Mouse (Mus musculus): ENCODE results near the gene Apln. TPM values are rescaled to one million over a fixed set of nuclear protein-coding genes. Genes with fewer than 3 reads are reported as not detected.

Apln gene
- 3.8 and 4.2 TPM in 2 replicates for polyA plus RNA-seq (2016; fragmentation: Nextera tagmentation; extraction: Ambion mirVana)

GRCm38 (mm10) chrX:48034144-48035113 is at the start of gene Apln:
Apln (minus strand) TSS chrX:48034853.
- peak; percentile 60 for DNase-seq (ENCODE audit: low spot score)
- Histone ChIP-seq H3K27ac (replicated peaks) (peak within 1 kb of the TSS; percentile 82), H3K27me3 (replicated peaks; ENCODE audit: low read depth, poor library complexity, severe bottlenecking) (peaks cover 80% of the 10 kb centered on the region)

GRCm38 (mm10) chrX:48082364-48082763 is 47.7 kb upstream of the Apln start:
- Histone ChIP-seq H3K4me3 (no peak overlapping the region), H3K9me3 (no peaks in the 10 kb centered on the region), H3K27me3 (replicated peaks; ENCODE audit: low read depth, poor library complexity, severe bottlenecking) (no peaks in the 10 kb centered on the region), H3K27ac (replicated peaks) (no peak overlapping the region), H3K4me1 (no peaks in the 10 kb centered on the region), H3K36me3 (replicated peaks) (no peaks in the 10 kb centered on the region)
- DNase-seq (ENCODE audit: low spot score) = no peak
- WGBS = 71% methylated on average over 5 of the region's 5 CpGs

More at GRCm38 (mm10) chrX:48034144-48035113, at the start of gene Apln:
- H3K36me3 ChIP-seq (replicated peaks) = no peaks in the 10 kb centered on the region
- no peaks in the 10 kb centered on the region for H3K9me3 ChIP-seq
- H3K4me1 ChIP-seq = 0 out of 2 replicates have a peak, but pooled peaks cover 7% of the 10 kb centered on the region
- H3K4me3 ChIP-seq = peak within 1 kb of the TSS; percentile 64
- WGBS = 24% methylated on average over 73 of the region's 73 CpGs

- no peak overlapping the region for H3K4me3 ChIP-seq
- no peak overlapping the region for H3K27ac ChIP-seq (replicated peaks)
- H3K36me3 ChIP-seq (replicated peaks) = no peaks in the 10 kb centered on the region
- H3K27me3 ChIP-seq (replicated peaks; ENCODE audit: low read depth, poor library complexity, severe bottlenecking) = peaks cover 22% of the 10 kb centered on the region
- no peak for DNase-seq (ENCODE audit: low spot score)
- H3K4me1 ChIP-seq = no peaks in the 10 kb centered on the region
- H3K9me3 ChIP-seq = no peaks in the 10 kb centered on the region
- 87% methylated on average over 4 of the region's 4 CpGs for WGBS
Measured at GRCm38 (mm10) chrX:48076806-48077425, 42.3 kb upstream of the Apln start.

- Histone ChIP-seq H3K4me1 (no peaks in the 10 kb centered on the region), H3K4me3 (no peak overlapping the region), H3K36me3 (replicated peaks) (no peaks in the 10 kb centered on the region), H3K9me3 (no peaks in the 10 kb centered on the region), H3K27me3 (replicated peaks; ENCODE audit: low read depth, poor library complexity, severe bottlenecking) (peaks cover 27% of the 10 kb centered on the region), H3K27ac (replicated peaks) (no peak overlapping the region)
- WGBS = 91% methylated on average over 3 of the region's 3 CpGs
- no peak for DNase-seq (ENCODE audit: low spot score)
Measured at GRCm38 (mm10) chrX:48074691-48075090, 40.0 kb upstream of the Apln start.

GRCm38 (mm10) chrX:48072401-48072800 is 37.7 kb upstream of the Apln start:
- no peak for DNase-seq (ENCODE audit: low spot score)
- Histone ChIP-seq H3K9me3 (no peaks in the 10 kb centered on the region), H3K4me1 (no peaks in the 10 kb centered on the region), H3K27ac (replicated peaks) (no peak overlapping the region), H3K36me3 (replicated peaks) (no peaks in the 10 kb centered on the region), H3K27me3 (replicated peaks; ENCODE audit: low read depth, poor library complexity, severe bottlenecking) (peaks cover 32% of the 10 kb centered on the region), H3K4me3 (no peak overlapping the region)
- 25% methylated on average over 5 of the region's 5 CpGs for WGBS

GRCm38 (mm10) chrX:48071961-48072360 is 37.3 kb upstream of the Apln start:
- no peak for DNase-seq (ENCODE audit: low spot score)
- no peaks in the 10 kb centered on the region for H3K36me3 ChIP-seq (replicated peaks)
- H3K27me3 ChIP-seq (replicated peaks; ENCODE audit: low read depth, poor library complexity, severe bottlenecking) = peaks cover 32% of the 10 kb centered on the region
- H3K4me3 ChIP-seq = no peak overlapping the region
- no peaks in the 10 kb centered on the region for H3K4me1 ChIP-seq
- 28% methylated on average over 3 of the region's 3 CpGs for WGBS
- H3K9me3 ChIP-seq = no peaks in the 10 kb centered on the region
- no peak overlapping the region for H3K27ac ChIP-seq (replicated peaks)

- Histone ChIP-seq H3K4me1 (no peaks in the 10 kb centered on the region), H3K9me3 (no peaks in the 10 kb centered on the region), H3K27me3 (replicated peaks; ENCODE audit: low read depth, poor library complexity, severe bottlenecking) (peaks cover 16% of the 10 kb centered on the region), H3K36me3 (replicated peaks) (no peaks in the 10 kb centered on the region), H3K27ac (replicated peaks) (no peak overlapping the region), H3K4me3 (no peak overlapping the region)
- no peak for DNase-seq (ENCODE audit: low spot score)
- 80% methylated on average over 3 of the region's 3 CpGs for WGBS
Measured at GRCm38 (mm10) chrX:48066891-48067290, 32.2 kb upstream of the Apln start.

GRCm38 (mm10) chrX:48064166-48064853 is 29.7 kb upstream of the Apln start:
- WGBS = 33% methylated on average over 5 of the region's 5 CpGs

GRCm38 (mm10) chrX:48062481-48062880 is 27.8 kb upstream of the Apln start:
- DNase-seq (ENCODE audit: low spot score) = no peak
- no peaks in the 10 kb centered on the region for H3K36me3 ChIP-seq (replicated peaks)
- H3K27ac ChIP-seq (replicated peaks) = no peak overlapping the region
- no peaks in the 10 kb centered on the region for H3K9me3 ChIP-seq
- peaks cover 11% of the 10 kb centered on the region; the same call in 1 of the 2 replicates for H3K27me3 ChIP-seq (replicated peaks; ENCODE audit: low read depth, poor library complexity, severe bottlenecking)
- no peaks in the 10 kb centered on the region for H3K4me1 ChIP-seq
- WGBS = 75% methylated on average over 4 of the region's 4 CpGs
- H3K4me3 ChIP-seq = no peak overlapping the region

More at GRCm38 (mm10) chrX:48064166-48064853, 29.7 kb upstream of the Apln start:
- H3K27me3 ChIP-seq (replicated peaks; ENCODE audit: low read depth, poor library complexity, severe bottlenecking) = peaks cover 12% of the 10 kb centered on the region; the same call in 1 of the 2 replicates
- H3K4me3 ChIP-seq = no peak overlapping the region
- no peaks in the 10 kb centered on the region for H3K9me3 ChIP-seq
- no peak for DNase-seq (ENCODE audit: low spot score)
- no peaks in the 10 kb centered on the region for H3K4me1 ChIP-seq
- H3K27ac ChIP-seq (replicated peaks) = no peak overlapping the region
- H3K36me3 ChIP-seq (replicated peaks) = no peaks in the 10 kb centered on the region

- Histone ChIP-seq H3K36me3 (replicated peaks) (no peaks in the 10 kb centered on the region), H3K4me3 (peak overlapping the region; percentile 49), H3K27ac (replicated peaks) (no peak overlapping the region), H3K27me3 (replicated peaks; ENCODE audit: low read depth, poor library complexity, severe bottlenecking) (peaks cover 49% of the 10 kb centered on the region), H3K4me1 (no peaks in the 10 kb centered on the region), H3K9me3 (no peaks in the 10 kb centered on the region)
- peak; percentile 47 for DNase-seq (ENCODE audit: low spot score)
- 29% methylated on average over 31 of the region's 31 CpGs for WGBS
Measured at GRCm38 (mm10) chrX:48054186-48055015, 19.7 kb upstream of the Apln start.

GRCm38 (mm10) chrX:48053743-48054142 is 19.1 kb upstream of the Apln start:
- DNase-seq (ENCODE audit: low spot score) = no peak
- H3K4me3 ChIP-seq = peak overlapping the region; percentile 49
- no peaks in the 10 kb centered on the region for H3K9me3 ChIP-seq
- H3K27me3 ChIP-seq (replicated peaks; ENCODE audit: low read depth, poor library complexity, severe bottlenecking) = peaks cover 46% of the 10 kb centered on the region
- no peaks in the 10 kb centered on the region for H3K4me1 ChIP-seq
- H3K36me3 ChIP-seq (replicated peaks) = no peaks in the 10 kb centered on the region
- 47% methylated on average over 3 of the region's 3 CpGs for WGBS
- H3K27ac ChIP-seq (replicated peaks) = no peak overlapping the region
